Mouse (Mus musculus) neural tube, embryonic 13.5 days (tissue): ENCODE measurements at regions not wholly inside any gene's neighbourhood (a gene's known extent, or its start where the extent isn't known, plus 50 kb on each side); places are given as distances from the start of the nearest gene placed in this dataset.
A peak's percentile ranks its signal among the peaks of the same experiment; 100 is the strongest.
"Not testable (repeated sequence)": the region's sequence is repeated elsewhere in the genome, so short reads cannot be mapped to it uniquely, and the experiment has no call there.

Experiments
- ATAC-seq: fragments of 200-750 bp; cut with Nextera tagmentation; 2 replicates; pipeline ENCODE4 v1.8.0; 2017; ENCODE audit warnings: low read depth, mild to moderate bottlenecking, moderate TSS enrichment, moderate library complexity
- H3K27ac ChIP-seq: fragments of 300-500 bp; sonication (generic); replicated peaks from 2 replicates; pipeline ENCODE4 v1.5.1; 2015; ENCODE audit warnings: moderate library complexity, mild to moderate bottlenecking, inconsistent platforms
- H3K27me3 ChIP-seq: fragments of 300-500 bp; sonication (generic); 2 replicates; pipeline ENCODE4 v1.6.1; 2015; ENCODE audit warnings: mild to moderate bottlenecking, inconsistent platforms
- H3K36me3 ChIP-seq: fragments of 300-500 bp; sonication (generic); 2 replicates; pipeline ENCODE4 v1.6.1; 2015; ENCODE audit warnings: mild to moderate bottlenecking, inconsistent platforms
- H3K4me1 ChIP-seq: fragments of 300-500 bp; sonication (generic); replicated peaks from 2 replicates; pipeline ENCODE4 v1.6.1; 2015; ENCODE audit warnings: inconsistent platforms
- H3K4me2 ChIP-seq: fragments of 300-500 bp; sonication (generic); 2 replicates; pipeline ENCODE4 v1.6.1; 2015; ENCODE audit warnings: inconsistent platforms, mild to moderate bottlenecking, moderate library complexity
- H3K4me3 ChIP-seq: fragments of 300-500 bp; sonication (generic); 2 replicates; pipeline ENCODE4 v1.5.1; 2015; ENCODE audit warnings: mild to moderate bottlenecking, inconsistent platforms
- H3K9ac ChIP-seq: fragments of 300-500 bp; sonication (generic); 2 replicates; pipeline ENCODE4 v1.6.1; 2015; ENCODE audit warnings: moderate library complexity, mild to moderate bottlenecking, inconsistent platforms
- H3K9me3 ChIP-seq: fragments of 300-500 bp; sonication (generic); 2 replicates; pipeline ENCODE4 v1.6.1; 2016; ENCODE audit warnings: inconsistent platforms
- WGBS: fragments of 180-500 bp; shearing (Covaris S2); methylation state at CpG from one replicate; pipeline ENCODE4 v1.1.7; 2015; 5-methylcytosine and 5-hydroxymethylcytosine counted together

DNA sequence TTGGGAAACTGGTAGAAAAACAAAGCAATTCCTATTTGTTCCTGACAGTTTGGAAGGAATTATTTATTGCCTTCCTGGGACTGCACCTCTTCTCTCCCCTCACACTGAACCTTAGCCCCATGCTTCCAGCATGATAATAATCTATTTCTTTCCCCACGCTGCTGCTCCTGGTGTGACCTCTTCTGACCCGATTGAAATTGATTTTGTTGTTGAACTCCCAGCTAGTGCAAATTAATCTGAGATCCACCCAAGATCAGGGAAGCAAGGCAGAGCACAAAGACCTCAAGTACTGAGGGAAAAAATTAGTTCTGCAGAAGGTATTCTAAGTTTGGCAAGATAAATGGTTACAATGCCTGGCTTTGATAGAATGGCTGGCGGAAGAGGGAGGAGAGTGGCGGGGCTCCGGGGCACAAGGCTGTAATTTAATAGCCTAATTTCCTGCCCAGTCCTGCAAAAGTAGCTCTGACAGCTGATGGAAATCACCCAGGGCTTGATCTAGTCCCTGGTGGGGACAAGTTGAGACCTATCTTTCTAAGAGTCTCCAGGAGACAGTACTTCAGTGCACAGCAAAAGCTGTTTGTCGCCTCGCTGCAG lies 604.6 kb upstream of the Sox11 start:
- Histone ChIP-seq H3K4me1 (peaks cover 33% of the 10 kb centered on the region), H3K9ac (no peak overlapping the region), H3K36me3 (no peaks in the 10 kb centered on the region), H3K4me3 (no peak overlapping the region), H3K4me2 (no peak overlapping the region), H3K27ac (peak overlapping the region; percentile 81), H3K9me3 (no peaks in the 10 kb centered on the region), H3K27me3 (no peaks in the 10 kb centered on the region)
- WGBS, result 39% methylated on average over 7 of the region's 7 CpGs
- no peak for ATAC-seq

DNA sequence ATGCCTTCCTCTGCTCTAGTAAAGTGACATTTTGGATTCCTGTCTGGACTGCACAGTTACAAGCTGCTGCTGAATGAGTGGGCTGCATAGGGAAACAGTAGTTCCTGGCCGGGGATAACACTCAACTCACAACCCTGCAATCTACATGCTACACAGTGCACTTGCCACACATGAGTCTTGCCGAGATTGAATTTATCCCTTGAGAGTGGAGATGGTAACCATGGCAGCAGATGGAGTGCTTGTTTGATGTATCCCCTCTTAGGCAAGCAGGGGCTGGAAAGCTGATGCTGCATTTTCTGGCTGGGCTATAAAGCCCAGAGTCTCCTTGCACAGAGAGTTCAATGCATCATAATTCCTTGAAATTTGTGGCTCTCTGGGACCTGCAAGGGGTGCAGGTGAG lies 603.0 kb upstream of the Sox11 start:
- no peak overlapping the region for H3K4me2 ChIP-seq
- peak; percentile 91 for ATAC-seq
- H3K4me3 ChIP-seq, result no peak overlapping the region
- H3K4me1 ChIP-seq, result peaks cover 33% of the 10 kb centered on the region
- 21% methylated on average over 2 of the region's 2 CpGs for WGBS
- H3K36me3 ChIP-seq, result no peaks in the 10 kb centered on the region
- no peaks in the 10 kb centered on the region for H3K9me3 ChIP-seq
- H3K9ac ChIP-seq, result no peak overlapping the region
- H3K27ac ChIP-seq, result peak overlapping the region; percentile 81
- no peaks in the 10 kb centered on the region for H3K27me3 ChIP-seq

DNA sequence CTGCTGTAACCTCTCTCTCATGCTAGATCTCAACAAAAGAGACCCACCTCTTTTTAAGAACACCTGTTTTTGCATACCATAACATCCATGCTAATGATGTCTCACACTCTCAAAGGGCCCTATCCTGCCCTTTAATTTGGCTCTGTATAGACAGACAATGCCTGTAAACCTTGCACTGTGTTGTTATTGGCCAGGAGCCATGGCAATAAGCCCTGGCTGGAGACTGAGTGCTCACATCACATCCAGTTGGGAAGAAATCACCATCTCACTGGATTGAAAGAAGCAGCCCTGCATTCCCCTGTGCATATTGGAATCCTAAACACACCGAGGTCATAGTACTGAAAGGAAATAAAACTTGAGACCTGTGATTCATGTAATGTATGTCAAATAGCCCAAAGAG lies 598.7 kb upstream of the Sox11 start:
- no peak overlapping the region for H3K4me2 ChIP-seq
- H3K36me3 ChIP-seq, result no peaks in the 10 kb centered on the region
- no peaks in the 10 kb centered on the region for H3K27me3 ChIP-seq
- peaks cover 19% of the 10 kb centered on the region for H3K4me1 ChIP-seq
- no peak for ATAC-seq
- H3K9me3 ChIP-seq, result no peaks in the 10 kb centered on the region
- H3K9ac ChIP-seq, result no peak overlapping the region
- no peak overlapping the region for H3K27ac ChIP-seq
- 71% methylated on average over 1 of the region's 1 CpGs for WGBS
- no peak overlapping the region for H3K4me3 ChIP-seq

DNA sequence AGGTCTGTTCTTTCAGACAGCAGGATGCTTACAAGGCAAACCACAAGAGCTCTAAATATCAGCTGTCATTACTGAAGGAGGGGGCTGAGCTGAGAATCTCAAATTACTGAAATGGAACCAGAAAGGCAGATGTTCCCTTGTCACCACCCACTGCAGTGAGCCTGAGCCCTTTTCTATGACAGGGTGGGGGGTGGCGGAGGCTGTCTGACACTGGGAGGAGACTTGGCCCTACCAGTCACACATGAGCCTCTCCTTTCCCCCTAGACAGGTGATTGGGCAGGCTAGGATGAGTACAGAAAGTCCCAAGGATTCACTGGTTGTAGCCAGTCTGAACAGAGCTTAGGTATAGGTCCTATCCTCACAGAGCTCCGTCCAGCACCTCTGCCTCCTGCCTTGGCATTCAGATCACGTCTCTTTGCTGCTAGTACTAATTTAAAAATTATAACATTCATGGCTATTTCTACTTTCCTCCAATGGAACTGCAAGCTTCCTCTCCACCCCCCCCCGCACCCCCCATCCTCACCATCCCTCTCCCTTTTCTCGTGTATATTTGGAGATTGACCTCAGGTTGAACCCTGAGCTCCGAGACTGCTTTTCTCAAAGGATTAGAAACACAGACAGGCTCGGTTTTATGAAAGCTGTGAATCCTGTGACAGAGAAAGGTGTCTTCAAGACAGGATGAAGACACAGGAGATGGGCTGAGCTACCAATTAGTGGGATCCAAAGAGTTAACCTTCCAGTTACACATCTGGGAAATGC lies 590.2 kb upstream of the Sox11 start:
- no peaks in the 10 kb centered on the region for H3K27me3 ChIP-seq
- H3K4me1 ChIP-seq, result peaks cover 30% of the 10 kb centered on the region
- WGBS, result 32% methylated on average over 7 of the region's 7 CpGs
- H3K9me3 ChIP-seq, result no peaks in the 10 kb centered on the region
- ATAC-seq, result peak; percentile 82
- H3K9ac ChIP-seq, result no peak overlapping the region
- H3K36me3 ChIP-seq, result no peaks in the 10 kb centered on the region
- peak overlapping the region; percentile 67 for H3K27ac ChIP-seq
- H3K4me3 ChIP-seq, result no peak overlapping the region
- H3K4me2 ChIP-seq, result no peak overlapping the region

DNA sequence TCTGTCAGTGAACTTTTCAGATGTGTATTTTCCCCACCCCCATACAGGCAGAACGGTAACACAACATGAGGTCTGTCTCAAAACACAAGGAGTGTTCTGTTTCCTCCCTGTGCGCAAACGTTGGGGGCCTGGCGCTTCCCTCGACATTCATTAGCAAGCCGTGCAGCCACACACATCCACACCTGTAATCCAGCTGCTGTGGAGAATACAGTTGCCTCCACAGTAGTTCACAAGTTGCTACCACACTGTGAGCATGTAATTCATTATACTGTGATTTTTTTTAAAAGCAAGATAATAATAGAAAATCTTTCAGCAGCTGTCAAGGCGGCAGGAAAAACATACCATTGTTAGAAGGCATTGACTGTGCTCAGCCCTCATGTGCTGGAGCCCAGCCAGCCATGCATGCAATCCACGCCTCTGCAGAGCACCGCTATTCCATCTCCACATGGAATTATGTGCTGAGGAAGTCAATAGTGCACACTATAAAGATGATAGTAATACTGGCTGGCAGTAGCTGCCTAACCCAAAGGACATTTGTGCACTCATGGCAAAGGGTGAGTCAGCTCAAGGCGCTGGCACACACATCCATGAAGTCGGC lies 586.1 kb upstream of the Sox11 start:
- ATAC-seq, result peak; percentile 67; the same call in 1 of the 2 replicates
- Histone ChIP-seq H3K36me3 (no peaks in the 10 kb centered on the region), H3K9ac (no peak overlapping the region), H3K27me3 (no peaks in the 10 kb centered on the region), H3K4me2 (no peak overlapping the region), H3K27ac (peak overlapping the region; percentile 65), H3K4me3 (no peak overlapping the region), H3K9me3 (no peaks in the 10 kb centered on the region), H3K4me1 (peaks cover 28% of the 10 kb centered on the region)
- 43% methylated on average over 11 of the region's 11 CpGs for WGBS

DNA sequence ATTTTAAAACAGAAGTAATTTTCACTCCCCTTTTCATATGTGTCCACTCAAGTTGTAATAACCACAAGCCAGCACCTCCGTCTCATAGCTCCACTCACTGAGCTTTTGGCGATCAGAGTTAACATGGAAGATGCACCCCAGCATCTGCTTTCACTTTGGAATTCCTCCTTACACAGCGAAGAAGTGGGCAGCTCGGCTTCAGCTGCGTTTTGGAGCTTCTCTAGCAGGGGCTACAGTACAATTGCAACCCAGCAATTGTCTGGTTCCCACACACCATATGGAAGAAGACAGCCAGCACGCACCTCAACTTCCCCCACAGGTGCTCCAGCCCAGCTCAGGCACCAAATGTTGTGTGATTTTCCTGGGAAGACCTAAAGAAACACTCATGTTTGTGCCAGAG lies 584.4 kb upstream of the Sox11 start:
- H3K9ac ChIP-seq, result no peak overlapping the region
- H3K27me3 ChIP-seq, result no peaks in the 10 kb centered on the region
- no peaks in the 10 kb centered on the region for H3K36me3 ChIP-seq
- 90% methylated on average over 6 of the region's 6 CpGs for WGBS
- H3K4me3 ChIP-seq, result no peak overlapping the region
- H3K4me1 ChIP-seq, result peaks cover 10% of the 10 kb centered on the region
- no peaks in the 10 kb centered on the region for H3K9me3 ChIP-seq
- H3K4me2 ChIP-seq, result no peak overlapping the region
- ATAC-seq, result no peak
- H3K27ac ChIP-seq, result no peak overlapping the region

DNA sequence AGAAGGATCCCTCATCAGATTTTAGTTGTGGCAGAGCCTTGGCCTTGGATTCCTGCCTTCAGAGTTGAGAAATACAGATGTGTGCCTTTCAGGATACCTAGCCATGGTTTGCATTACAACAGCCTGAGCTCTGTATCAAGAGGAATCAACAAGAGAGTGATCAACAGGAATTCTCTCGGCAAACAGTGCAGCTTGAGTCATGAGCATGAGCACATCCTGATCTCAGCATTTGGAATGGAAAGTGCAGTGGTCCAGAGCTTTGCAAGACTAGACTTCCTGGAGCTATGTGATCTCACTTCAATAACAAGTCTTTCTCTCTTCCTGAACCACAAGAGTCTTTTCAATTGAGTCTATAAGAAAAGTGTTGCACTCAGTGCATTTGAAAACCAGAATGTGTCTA lies 578.2 kb upstream of the Sox11 start:
- Histone ChIP-seq H3K9me3 (no peaks in the 10 kb centered on the region), H3K36me3 (no peaks in the 10 kb centered on the region), H3K4me2 (no peak overlapping the region), H3K4me1 (no peaks in the 10 kb centered on the region), H3K4me3 (no peak overlapping the region), H3K27ac (no peak overlapping the region), H3K27me3 (no peaks in the 10 kb centered on the region), H3K9ac (no peak overlapping the region)
- ATAC-seq, result no peak
- 87% methylated on average over 1 of the region's 1 CpGs for WGBS

DNA sequence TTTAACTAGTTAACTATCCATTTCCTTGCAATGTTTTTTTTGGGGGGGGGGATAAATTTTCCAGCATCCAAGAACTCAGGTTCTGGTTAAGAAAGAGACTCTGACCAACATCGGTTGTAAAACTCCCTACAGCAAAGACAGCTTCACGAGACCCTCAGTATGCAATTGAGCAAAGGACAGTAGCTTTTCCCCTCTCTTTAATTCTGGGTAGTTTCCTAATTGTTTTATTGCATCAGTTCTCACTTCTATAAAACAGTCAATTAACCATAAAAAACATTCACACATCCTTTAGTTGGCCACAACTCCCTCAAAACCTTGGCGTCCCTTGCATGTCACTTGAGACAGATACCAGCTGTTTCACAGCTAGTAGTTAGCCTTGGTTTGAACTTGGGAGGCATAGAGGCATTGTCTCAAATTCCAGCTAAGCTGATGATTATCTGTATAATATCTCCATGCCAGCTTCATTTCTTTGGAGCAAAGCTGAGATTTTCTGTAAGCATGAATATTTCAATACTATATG lies 574.1 kb upstream of the Sox11 start:
- 17% methylated on average over 3 of the region's 3 CpGs for WGBS
- no peaks in the 10 kb centered on the region for H3K4me1 ChIP-seq

DNA sequence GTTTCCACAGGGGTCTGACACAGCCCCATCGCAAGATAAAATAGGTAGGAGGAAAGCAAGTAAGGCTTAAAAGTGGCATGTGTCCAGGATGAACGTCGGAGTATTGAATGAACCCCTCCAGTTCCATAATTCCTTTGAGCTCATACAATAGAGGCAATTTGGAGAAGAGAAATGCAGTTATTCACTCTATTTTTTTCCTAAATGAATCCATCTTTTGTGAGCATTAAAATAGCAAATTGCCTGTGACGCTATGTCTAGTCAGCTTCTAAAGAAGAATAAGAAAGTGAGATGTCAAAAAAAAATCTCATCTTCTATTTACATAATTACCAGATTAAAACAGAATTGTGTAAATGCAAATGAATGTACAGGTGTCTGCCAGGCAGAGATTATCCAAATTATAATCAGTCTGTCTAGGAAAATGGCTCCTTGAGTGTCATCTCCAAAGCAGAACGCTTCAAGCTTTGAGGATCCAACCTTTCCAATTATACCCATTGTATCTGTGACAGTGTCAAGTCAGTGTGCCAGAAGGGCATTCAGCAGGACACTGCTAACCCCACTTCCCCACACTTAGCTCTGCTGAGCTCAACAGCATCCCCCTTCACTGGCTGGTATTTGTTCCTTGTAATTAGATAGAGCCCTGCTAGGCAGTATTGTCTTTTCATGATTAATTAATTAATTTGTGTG lies 567.2 kb upstream of the Sox11 start:
- no peaks in the 10 kb centered on the region for H3K4me1 ChIP-seq
- H3K4me3 ChIP-seq, result no peak overlapping the region
- no peaks in the 10 kb centered on the region for H3K9me3 ChIP-seq
- no peak for ATAC-seq
- no peak overlapping the region for H3K4me2 ChIP-seq
- no peak overlapping the region for H3K9ac ChIP-seq
- no peak overlapping the region for H3K27ac ChIP-seq
- H3K36me3 ChIP-seq, result no peaks in the 10 kb centered on the region
- no peaks in the 10 kb centered on the region for H3K27me3 ChIP-seq
- 81% methylated on average over 5 of the region's 5 CpGs for WGBS

More for the DNA sequence above, 574.1 kb upstream of the Sox11 start:
- Histone ChIP-seq H3K4me3 (no peak overlapping the region), H3K9me3 (no peaks in the 10 kb centered on the region), H3K36me3 (no peaks in the 10 kb centered on the region), H3K27ac (no peak overlapping the region), H3K4me2 (no peak overlapping the region), H3K27me3 (no peaks in the 10 kb centered on the region), H3K9ac (no peak overlapping the region)
- ATAC-seq, result no peak

DNA sequence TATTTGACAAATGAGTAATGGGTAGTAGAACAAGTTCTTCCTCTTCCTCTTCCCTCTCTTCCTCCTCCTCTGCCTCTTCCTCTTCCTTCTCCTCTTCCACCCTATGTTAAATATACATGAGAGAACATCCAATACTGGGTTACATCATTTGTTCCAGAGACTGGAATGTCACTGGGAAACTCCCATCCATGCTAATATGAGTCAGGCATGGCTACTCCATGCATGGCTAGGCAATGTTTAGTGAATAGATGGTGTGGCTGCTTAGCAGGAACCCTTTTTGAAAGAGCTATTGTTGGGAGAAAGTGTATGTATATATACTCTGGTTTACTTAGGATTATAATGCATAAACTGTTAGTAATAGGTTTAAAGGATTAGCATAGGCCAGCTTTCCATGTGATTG lies 554.3 kb upstream of the Sox11 start:
- not testable (repeated sequence) for H3K27me3 ChIP-seq, H3K4me2 ChIP-seq, H3K9ac ChIP-seq, H3K27ac ChIP-seq, H3K9me3 ChIP-seq, H3K4me3 ChIP-seq, ATAC-seq, H3K36me3 ChIP-seq, H3K4me1 ChIP-seq

DNA sequence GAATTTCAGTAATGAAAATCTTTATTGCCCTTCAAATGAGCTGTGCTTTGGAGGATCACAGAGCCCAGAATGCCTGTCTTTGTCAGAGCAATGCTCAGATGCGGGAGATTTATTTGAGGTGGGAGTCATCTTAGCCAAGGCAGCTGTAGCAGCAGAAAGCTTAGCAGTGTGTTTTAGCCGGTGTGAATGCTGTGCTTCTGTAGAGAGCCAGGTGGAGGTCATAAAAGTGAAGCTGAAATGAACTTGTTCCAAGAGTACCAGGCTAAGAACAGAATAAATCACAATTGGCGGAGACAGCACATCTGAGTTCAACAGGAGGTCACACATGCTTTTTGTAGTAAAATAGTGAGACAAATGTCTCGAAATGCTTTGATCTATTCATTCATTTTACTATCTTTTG lies 539.3 kb upstream of the Sox11 start:
- H3K4me1 ChIP-seq, result peaks cover 3% of the 10 kb centered on the region; the same call in 1 of the 2 replicates
- no peaks in the 10 kb centered on the region for H3K36me3 ChIP-seq
- H3K27me3 ChIP-seq, result no peaks in the 10 kb centered on the region
- H3K9ac ChIP-seq, result no peak overlapping the region
- peak; percentile 63; the same call in 1 of the 2 replicates for ATAC-seq
- no peaks in the 10 kb centered on the region for H3K9me3 ChIP-seq
- H3K27ac ChIP-seq, result no peak overlapping the region
- no peak overlapping the region for H3K4me2 ChIP-seq
- 31% methylated on average over 4 of the region's 4 CpGs for WGBS
- H3K4me3 ChIP-seq, result no peak overlapping the region

DNA sequence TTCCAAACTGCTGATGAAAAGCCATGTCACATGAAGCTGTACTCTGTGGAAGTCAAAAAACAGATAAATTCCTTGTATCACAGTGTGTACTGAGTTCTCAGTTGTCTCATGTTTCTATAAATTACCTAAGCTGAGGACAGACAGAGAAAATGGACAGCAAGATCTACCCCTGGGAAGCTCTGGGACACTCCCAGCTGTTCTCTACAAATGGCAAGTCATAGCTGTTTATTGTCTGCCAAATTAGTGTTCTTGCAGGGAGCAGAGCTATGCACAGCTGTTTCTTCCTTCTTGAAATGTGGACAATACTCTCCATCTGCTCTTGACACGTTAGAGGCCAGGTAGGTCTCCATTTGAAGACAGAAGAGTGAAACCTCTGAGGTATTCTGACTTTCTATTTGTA lies 524.0 kb upstream of the Sox11 start:
- ATAC-seq, result no peak
- Histone ChIP-seq H3K4me2 (no peak overlapping the region), H3K9me3 (no peaks in the 10 kb centered on the region), H3K4me3 (no peak overlapping the region), H3K4me1 (no peaks in the 10 kb centered on the region), H3K9ac (no peak overlapping the region), H3K36me3 (no peaks in the 10 kb centered on the region), H3K27me3 (no peaks in the 10 kb centered on the region), H3K27ac (no peak overlapping the region)
- 59% methylated on average over 1 of the region's 1 CpGs for WGBS
